Mouse (Mus musculus) adrenal gland (tissue): Measurements from ENCODE around the gene Ifnk.

ENCODE experiments used
- intact Hi-C: fragments of 180-260 bp; cut with DNase I; formaldehyde crosslinking; loops from one replicate; pipeline ENCODE4 v1.15.1; 2025

Gene Ifnk

DNA sequence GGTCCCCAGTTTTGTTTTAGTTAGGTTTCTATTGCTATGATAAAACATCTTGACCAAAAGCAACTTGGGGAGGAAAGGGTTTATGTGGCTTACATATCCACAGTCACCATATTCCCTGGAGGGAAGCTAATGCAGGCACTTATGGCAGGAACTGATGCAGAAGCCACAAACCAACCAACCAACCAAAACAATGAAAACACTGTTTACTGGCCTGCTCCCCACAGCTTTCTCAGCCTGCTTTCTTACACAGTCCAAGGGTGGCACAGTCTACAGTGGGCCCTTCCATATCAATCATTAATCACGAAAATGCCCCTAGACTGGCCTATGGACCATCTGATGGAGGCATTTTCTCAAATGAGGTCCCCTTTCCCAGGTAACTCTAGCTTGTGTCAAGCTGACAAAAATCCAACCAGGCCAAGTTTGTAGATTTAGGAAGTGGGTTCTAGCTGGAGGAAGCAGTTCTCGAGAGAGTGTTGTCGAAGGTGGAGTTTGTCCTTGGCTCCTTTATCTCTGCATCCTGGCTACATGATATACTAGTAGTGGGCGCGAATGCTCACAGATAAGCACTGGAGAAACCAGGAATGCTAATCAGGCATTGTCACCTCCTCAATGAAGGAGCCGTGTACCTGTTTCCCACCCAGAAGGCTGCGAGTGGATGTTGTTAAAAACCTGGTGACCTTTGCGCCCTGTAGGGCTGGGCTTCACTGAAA lies 35.9 kb downstream of the Ifnk start:
- intact Hi-C loops, result no loop called here

DNA sequence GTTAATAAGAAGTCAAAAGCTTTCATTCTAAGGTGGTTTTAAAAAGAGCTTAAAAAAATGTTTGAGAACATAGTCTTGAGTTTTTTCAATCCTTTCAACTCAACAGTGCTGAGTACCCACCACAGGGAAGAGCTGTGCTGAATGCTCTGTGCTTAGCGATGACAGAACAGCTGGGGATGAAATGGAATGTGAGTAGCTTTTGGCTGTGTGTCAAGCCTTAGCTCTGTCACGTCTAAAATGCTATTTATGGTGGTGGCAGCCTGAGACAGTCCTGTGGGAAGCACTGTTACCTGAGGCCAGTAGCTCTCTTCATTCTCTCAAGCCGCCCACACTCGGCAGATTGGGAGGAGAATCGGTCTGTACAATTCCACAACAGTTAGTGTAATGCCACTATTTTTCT lies 37.9 kb downstream of the Ifnk start:
- intact Hi-C loops, result no loop called here

DNA sequence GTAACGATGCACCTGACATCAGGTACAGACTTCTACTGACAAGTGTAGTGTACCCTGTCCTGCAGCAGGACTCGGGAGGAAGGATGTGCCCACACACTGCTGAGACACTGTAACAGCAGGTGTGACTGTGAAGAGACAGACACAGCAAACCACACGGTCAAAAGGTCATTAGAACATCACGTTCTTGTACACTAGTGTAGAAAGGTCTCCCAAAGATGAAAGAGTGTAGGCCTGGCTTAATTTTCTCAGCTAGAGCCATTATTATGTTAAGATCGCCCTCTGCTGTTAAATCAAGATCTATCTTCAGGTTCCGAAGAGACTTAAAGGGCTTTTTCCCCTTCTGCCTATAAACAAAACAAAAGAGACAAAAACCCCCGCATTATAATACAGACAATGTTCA lies 40.9 kb downstream of the Ifnk start:
- intact Hi-C loops, result loop anchor here (2.0 kb wide), 1 partner anchor 234 kb away; no protein-coding TSS in a partner anchor

DNA sequence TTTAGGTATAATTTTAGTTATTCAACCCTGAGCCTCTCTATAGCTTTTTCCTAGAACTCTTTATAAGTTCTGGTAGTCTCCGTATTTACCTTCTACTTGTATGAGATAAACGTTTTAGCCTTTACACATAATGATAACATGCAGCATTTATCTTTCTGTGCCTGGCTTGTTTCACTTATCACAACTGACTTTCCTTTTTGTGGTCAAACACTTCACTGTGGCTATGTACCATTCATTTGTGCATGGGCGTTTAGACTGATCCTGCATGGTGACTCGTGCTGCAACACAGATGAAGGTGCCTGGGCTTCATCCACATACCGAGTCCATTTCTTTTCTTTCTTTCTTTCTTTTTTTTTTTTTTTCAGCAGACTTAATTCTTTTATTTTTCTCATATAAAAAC lies 49.8 kb downstream of the Ifnk start:
- intact Hi-C loops, result no loop called here
